Mouse (Mus musculus): ENCODE measurements around the gene Ndufa13. TPM values are rescaled to one million over a fixed set of nuclear protein-coding genes. Genes with fewer than 3 reads are reported as not detected.

Ndufa13 gene
- polyA plus RNA-seq, 1 experiment from 2014 or later = 151 TPM

- no peaks in the 10 kb centered on the region for H3K9me3 ChIP-seq (ENCODE audit: control insufficient read depth, low read length)
- no peaks in the 10 kb centered on the region for H3K4me1 ChIP-seq (ENCODE audit: control insufficient read depth, insufficient read depth, low read length)
- no peak overlapping the region for H3K27ac ChIP-seq (ENCODE audit: low read depth, low read length)
- H3K4me3 ChIP-seq (ENCODE audit: low read depth, low read length) = peak overlapping the region; percentile 33
- H3K9ac ChIP-seq (ENCODE audit: low read length) = no peak overlapping the region
- DNase-seq (ENCODE audit: low spot score) (no peak), ATAC-seq (ENCODE audit: insufficient read depth, low FRiP score, low TSS enrichment) (no peak)
- no peak overlapping the region for H3K4me2 ChIP-seq (ENCODE audit: low read depth)
- H3K27me3 ChIP-seq (ENCODE audit: control insufficient read depth, insufficient read depth, low read length) = peaks cover 68% of the 10 kb centered on the region
- whole genome bisulfite sequencing = 12% methylated on average over 37 of the region's 37 CpGs
- no peaks in the 10 kb centered on the region for H3K36me3 ChIP-seq (ENCODE audit: control insufficient read depth, insufficient read depth, low read length)
Measured at GRCm38 (mm10) chr8:69880841-69881240, 21.5 kb downstream of the Ndufa13 start.

- Histone ChIP-seq H3K27me3 (ENCODE audit: control insufficient read depth, insufficient read depth, low read length) (peaks cover 57% of the 10 kb centered on the region), H3K4me2 (ENCODE audit: low read depth) (no peak overlapping the region), H3K36me3 (ENCODE audit: control insufficient read depth, insufficient read depth, low read length) (no peaks in the 10 kb centered on the region), H3K4me1 (ENCODE audit: control insufficient read depth, insufficient read depth, low read length) (no peaks in the 10 kb centered on the region), H3K9me3 (ENCODE audit: control insufficient read depth, low read length) (no peaks in the 10 kb centered on the region), H3K4me3 (ENCODE audit: low read depth, low read length) (no peak overlapping the region), H3K27ac (ENCODE audit: low read depth, low read length) (no peak overlapping the region), H3K9ac (ENCODE audit: low read length) (no peak overlapping the region)
- DNase-seq (ENCODE audit: low spot score) (no peak), ATAC-seq (ENCODE audit: insufficient read depth, low FRiP score, low TSS enrichment) (no peak)
- 62% methylated on average over 8 of the region's 8 CpGs for WGBS
Measured at GRCm38 (mm10) chr8:69879678-69880077, 22.7 kb downstream of the Ndufa13 start.

- H3K9me3 ChIP-seq (ENCODE audit: control insufficient read depth, low read length) = no peaks in the 10 kb centered on the region
- peaks cover 40% of the 10 kb centered on the region for H3K27me3 ChIP-seq (ENCODE audit: control insufficient read depth, insufficient read depth, low read length)
- DNase-seq (ENCODE audit: low spot score) (no peak), ATAC-seq (ENCODE audit: insufficient read depth, low FRiP score, low TSS enrichment) (no peak)
- no peak overlapping the region for H3K27ac ChIP-seq (ENCODE audit: low read depth, low read length)
- no peaks in the 10 kb centered on the region for H3K36me3 ChIP-seq (ENCODE audit: control insufficient read depth, insufficient read depth, low read length)
- no peak overlapping the region for H3K9ac ChIP-seq (ENCODE audit: low read length)
- H3K4me3 ChIP-seq (ENCODE audit: low read depth, low read length) = no peak overlapping the region
- WGBS = 53% methylated on average over 3 of the region's 3 CpGs
- no peak overlapping the region for H3K4me2 ChIP-seq (ENCODE audit: low read depth)
- H3K4me1 ChIP-seq (ENCODE audit: control insufficient read depth, insufficient read depth, low read length) = no peaks in the 10 kb centered on the region
Measured at GRCm38 (mm10) chr8:69877992-69878391, 24.4 kb downstream of the Ndufa13 start.

- 82% methylated on average over 4 of the region's 4 CpGs for WGBS
- no peaks in the 10 kb centered on the region for H3K9me3 ChIP-seq (ENCODE audit: control insufficient read depth, low read length)
Measured at GRCm38 (mm10) chr8:69877396-69877795, 25.0 kb downstream of the Ndufa13 start.

GRCm38 (mm10) chr8:69876967-69877366, 25.4 kb downstream of the Ndufa13 start:
- no peaks in the 10 kb centered on the region for H3K9me3 ChIP-seq (ENCODE audit: control insufficient read depth, low read length)
- no peaks in the 10 kb centered on the region for H3K36me3 ChIP-seq (ENCODE audit: control insufficient read depth, insufficient read depth, low read length)
- DNase-seq (ENCODE audit: low spot score) (no peak), ATAC-seq (ENCODE audit: insufficient read depth, low FRiP score, low TSS enrichment) (no peak)
- peaks cover 30% of the 10 kb centered on the region for H3K27me3 ChIP-seq (ENCODE audit: control insufficient read depth, insufficient read depth, low read length)
- H3K4me3 ChIP-seq (ENCODE audit: low read depth, low read length) = no peak overlapping the region
- H3K9ac ChIP-seq (ENCODE audit: low read length) = no peak overlapping the region
- no peaks in the 10 kb centered on the region for H3K4me1 ChIP-seq (ENCODE audit: control insufficient read depth, insufficient read depth, low read length)
- WGBS = 78% methylated on average over 10 of the region's 10 CpGs
- no peak overlapping the region for H3K27ac ChIP-seq (ENCODE audit: low read depth, low read length)
- H3K4me2 ChIP-seq (ENCODE audit: low read depth) = no peak overlapping the region

More at GRCm38 (mm10) chr8:69877396-69877795, 25.0 kb downstream of the Ndufa13 start:
- no peak overlapping the region for H3K4me2 ChIP-seq (ENCODE audit: low read depth)
- no peaks in the 10 kb centered on the region for H3K4me1 ChIP-seq (ENCODE audit: control insufficient read depth, insufficient read depth, low read length)
- no peak overlapping the region for H3K4me3 ChIP-seq (ENCODE audit: low read depth, low read length)
- DNase-seq (ENCODE audit: low spot score) (no peak), ATAC-seq (ENCODE audit: insufficient read depth, low FRiP score, low TSS enrichment) (no peak)
- peaks cover 34% of the 10 kb centered on the region for H3K27me3 ChIP-seq (ENCODE audit: control insufficient read depth, insufficient read depth, low read length)
- H3K36me3 ChIP-seq (ENCODE audit: control insufficient read depth, insufficient read depth, low read length) = no peaks in the 10 kb centered on the region
- H3K9ac ChIP-seq (ENCODE audit: low read length) = no peak overlapping the region
- no peak overlapping the region for H3K27ac ChIP-seq (ENCODE audit: low read depth, low read length)

- no peaks in the 10 kb centered on the region for H3K4me1 ChIP-seq (ENCODE audit: control insufficient read depth, insufficient read depth, low read length)
- 54% methylated on average over 10 of the region's 10 CpGs for WGBS
- ATAC-seq (ENCODE audit: insufficient read depth, low FRiP score, low TSS enrichment) = no peak
- H3K27ac ChIP-seq (ENCODE audit: low read depth, low read length) = no peak overlapping the region
- H3K9ac ChIP-seq (ENCODE audit: low read length) = no peak overlapping the region
- peaks cover 21% of the 10 kb centered on the region for H3K27me3 ChIP-seq (ENCODE audit: control insufficient read depth, insufficient read depth, low read length)
- H3K9me3 ChIP-seq (ENCODE audit: control insufficient read depth, low read length) = no peaks in the 10 kb centered on the region
- H3K4me2 ChIP-seq (ENCODE audit: low read depth) = no peak overlapping the region
- H3K4me3 ChIP-seq (ENCODE audit: low read depth, low read length) = no peak overlapping the region
- DNase-seq (ENCODE audit: low spot score) = no peak
- no peaks in the 10 kb centered on the region; the same call in 1 of the 2 replicates for H3K36me3 ChIP-seq (ENCODE audit: control insufficient read depth, insufficient read depth, low read length)
Measured at GRCm38 (mm10) chr8:69876097-69876496, 26.3 kb downstream of the Ndufa13 start.

- H3K9ac ChIP-seq (ENCODE audit: low read length) = no peak overlapping the region
- H3K27ac ChIP-seq (ENCODE audit: low read depth, low read length) = no peak overlapping the region
- H3K4me2 ChIP-seq (ENCODE audit: low read depth) = no peak overlapping the region
- peaks cover 7% of the 10 kb centered on the region for H3K27me3 ChIP-seq (ENCODE audit: control insufficient read depth, insufficient read depth, low read length)
- no peak for DNase-seq (ENCODE audit: low spot score)
- H3K4me3 ChIP-seq (ENCODE audit: low read depth, low read length) = no peak overlapping the region
- no peak for ATAC-seq (ENCODE audit: insufficient read depth, low FRiP score, low TSS enrichment)
- no peaks in the 10 kb centered on the region; the same call in 1 of the 2 replicates for H3K36me3 ChIP-seq (ENCODE audit: control insufficient read depth, insufficient read depth, low read length)
- no peaks in the 10 kb centered on the region for H3K9me3 ChIP-seq (ENCODE audit: control insufficient read depth, low read length)
- H3K4me1 ChIP-seq (ENCODE audit: control insufficient read depth, insufficient read depth, low read length) = no peaks in the 10 kb centered on the region
- 88% methylated on average over 13 of the region's 13 CpGs for WGBS
Measured at GRCm38 (mm10) chr8:69874654-69875053, 27.7 kb downstream of the Ndufa13 start.

GRCm38 (mm10) chr8:69874155-69874554, 28.2 kb downstream of the Ndufa13 start:
- no peak overlapping the region for H3K4me2 ChIP-seq (ENCODE audit: low read depth)
- no peak overlapping the region for H3K9ac ChIP-seq (ENCODE audit: low read length)
- H3K4me3 ChIP-seq (ENCODE audit: low read depth, low read length) = no peak overlapping the region
- 10% methylated on average over 9 of the region's 9 CpGs for WGBS
- H3K27ac ChIP-seq (ENCODE audit: low read depth, low read length) = no peak overlapping the region
- H3K27me3 ChIP-seq (ENCODE audit: control insufficient read depth, insufficient read depth, low read length) = peaks cover 2% of the 10 kb centered on the region
- no peaks in the 10 kb centered on the region; the same call in 1 of the 2 replicates for H3K36me3 ChIP-seq (ENCODE audit: control insufficient read depth, insufficient read depth, low read length)
- no peaks in the 10 kb centered on the region for H3K9me3 ChIP-seq (ENCODE audit: control insufficient read depth, low read length)
- ATAC-seq (ENCODE audit: insufficient read depth, low FRiP score, low TSS enrichment) (no peak), DNase-seq (ENCODE audit: low spot score) (peak; percentile 82)
- H3K4me1 ChIP-seq (ENCODE audit: control insufficient read depth, insufficient read depth, low read length) = no peaks in the 10 kb centered on the region

GRCm38 (mm10) chr8:69870907-69871306, 31.5 kb downstream of the Ndufa13 start:
- DNase-seq (ENCODE audit: low spot score) = no peak
- no peak overlapping the region for H3K4me3 ChIP-seq (ENCODE audit: low read depth, low read length)
- H3K36me3 ChIP-seq (ENCODE audit: control insufficient read depth, insufficient read depth, low read length) = no peaks in the 10 kb centered on the region; the same call in 1 of the 2 replicates
- H3K27ac ChIP-seq (ENCODE audit: low read depth, low read length) = no peak overlapping the region
- ATAC-seq (ENCODE audit: insufficient read depth, low FRiP score, low TSS enrichment) = no peak
- no peaks in the 10 kb centered on the region for H3K4me1 ChIP-seq (ENCODE audit: control insufficient read depth, insufficient read depth, low read length)
- no peak overlapping the region for H3K9ac ChIP-seq (ENCODE audit: low read length)
- 88% methylated on average over 6 of the region's 6 CpGs for WGBS
- H3K27me3 ChIP-seq (ENCODE audit: control insufficient read depth, insufficient read depth, low read length) = no peaks in the 10 kb centered on the region
- H3K4me2 ChIP-seq (ENCODE audit: low read depth) = no peak overlapping the region
- H3K9me3 ChIP-seq (ENCODE audit: control insufficient read depth, low read length) = no peaks in the 10 kb centered on the region
